Mouse (Mus musculus): ENCODE results near the gene Cpn2.
A peak's percentile ranks its signal among the peaks of the same experiment; 100 is the strongest.

The Cpn2 gene

DNA sequence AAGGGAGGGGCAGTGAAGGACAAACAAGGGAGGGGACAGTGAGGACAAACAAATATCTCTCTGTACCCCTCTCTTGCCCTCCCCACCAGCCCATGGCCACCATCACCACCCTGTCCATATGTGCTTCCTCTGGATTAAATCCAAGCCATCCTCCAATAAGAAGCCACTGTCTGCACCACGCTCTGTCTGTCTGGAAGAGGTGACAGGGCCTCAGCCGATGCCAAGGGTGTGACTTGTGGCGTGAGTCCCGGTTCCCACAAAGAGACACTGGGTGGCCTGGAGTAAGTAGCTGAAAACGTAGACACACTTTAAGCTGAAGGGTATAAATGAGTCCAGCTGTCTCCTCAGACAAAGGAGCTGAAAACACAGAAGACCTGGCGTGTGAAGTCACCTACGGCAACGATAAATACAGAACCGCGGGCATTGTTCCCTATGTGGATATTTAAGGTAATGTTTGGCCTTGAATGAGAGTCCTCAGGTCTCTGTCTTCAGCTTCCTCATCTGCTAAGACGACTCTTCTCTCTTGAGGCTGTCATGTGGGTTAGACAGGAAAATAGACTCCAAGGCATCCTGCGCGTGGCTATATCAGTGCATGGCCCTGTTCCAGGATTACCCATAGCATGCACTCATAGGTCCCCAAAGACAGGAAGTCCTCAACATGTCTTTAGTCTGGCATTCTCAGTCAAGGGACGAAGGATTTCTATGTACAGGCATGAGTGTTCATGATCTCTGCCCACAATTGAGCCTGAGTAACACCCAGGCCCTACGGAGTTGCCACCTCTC, 8.4 kb upstream of the Cpn2 start:
- DNase-seq = no peak

DNA sequence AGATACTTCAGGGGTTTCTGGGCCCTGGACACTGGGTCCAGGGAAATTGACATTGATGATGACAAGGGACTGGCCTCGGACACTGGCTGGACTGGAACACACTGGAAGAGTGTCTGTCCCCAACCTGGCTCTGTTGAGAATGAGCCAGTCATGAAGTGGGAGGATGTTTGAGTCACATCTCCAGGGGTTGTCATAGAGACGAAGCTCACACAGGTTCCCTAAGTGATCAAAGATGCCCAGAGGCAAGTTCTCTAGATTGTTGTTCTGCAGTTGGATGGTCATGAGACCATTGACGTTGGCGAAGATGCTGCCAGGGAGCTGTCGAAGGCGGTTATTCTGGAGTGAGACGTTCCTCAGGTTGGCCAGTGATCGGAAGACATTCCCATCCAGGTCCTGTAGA, 5.8 kb upstream of the Cpn2 start:
- DNase-seq = no peak

DNA sequence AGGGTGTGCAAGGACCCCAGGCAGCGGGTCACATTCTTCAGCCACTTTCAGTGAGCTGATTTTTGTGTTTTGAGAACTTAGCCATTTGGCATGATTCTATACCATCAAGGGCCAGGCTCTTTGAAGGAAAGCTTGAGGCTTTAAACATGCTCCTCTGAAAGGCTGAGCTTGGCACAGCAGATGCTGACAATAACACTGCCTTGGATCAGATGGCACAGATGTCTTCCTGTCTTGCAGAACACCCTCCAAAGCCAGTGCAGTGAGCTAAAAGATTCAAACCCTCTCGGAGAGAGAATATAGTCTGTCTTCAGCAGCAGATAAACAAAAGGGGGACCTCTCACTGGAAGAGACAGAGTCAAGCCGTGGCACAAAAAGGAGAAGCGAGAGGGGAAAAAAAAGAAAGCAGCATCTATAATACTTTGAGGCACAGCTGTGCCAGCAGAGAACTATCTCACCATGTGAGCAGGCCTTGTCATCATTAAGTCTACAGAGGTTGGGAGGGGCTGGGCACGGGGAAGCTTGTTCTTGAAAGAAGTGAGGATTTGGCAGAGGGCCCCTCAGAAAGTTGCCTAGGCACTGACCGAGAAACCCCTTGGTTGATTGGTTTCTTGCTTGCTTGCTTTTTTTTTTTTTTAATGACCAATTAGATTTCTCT, 4.8 kb upstream of the Cpn2 start:
- DNase-seq = peak; percentile 14 to 26

DNA sequence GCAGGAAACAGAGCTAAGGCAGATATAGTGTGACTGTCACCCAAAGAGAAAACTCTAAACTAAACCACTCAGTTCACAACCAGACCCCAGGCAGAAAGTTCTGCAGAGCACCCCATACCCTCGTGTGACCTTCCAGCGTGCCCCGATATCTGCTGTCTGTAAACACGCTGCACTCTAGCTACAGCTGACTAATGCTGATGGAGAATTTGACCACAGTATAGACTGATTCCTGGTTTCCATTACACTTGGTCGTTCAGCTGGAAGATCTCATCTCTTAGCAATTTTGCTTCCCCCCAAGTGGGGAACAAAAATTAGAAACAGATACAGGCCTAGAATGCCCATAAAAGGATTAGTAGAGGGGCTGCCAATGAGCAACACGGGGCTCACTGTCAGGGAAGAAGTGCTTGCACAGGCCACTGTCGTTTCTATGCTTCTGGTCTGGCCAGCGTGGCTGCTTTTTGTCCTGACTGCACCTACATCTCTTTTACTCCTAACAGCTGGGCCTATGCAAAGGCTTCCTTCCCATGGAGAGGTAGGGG, 4.0 kb upstream of the Cpn2 start:
- no peak for DNase-seq

DNA sequence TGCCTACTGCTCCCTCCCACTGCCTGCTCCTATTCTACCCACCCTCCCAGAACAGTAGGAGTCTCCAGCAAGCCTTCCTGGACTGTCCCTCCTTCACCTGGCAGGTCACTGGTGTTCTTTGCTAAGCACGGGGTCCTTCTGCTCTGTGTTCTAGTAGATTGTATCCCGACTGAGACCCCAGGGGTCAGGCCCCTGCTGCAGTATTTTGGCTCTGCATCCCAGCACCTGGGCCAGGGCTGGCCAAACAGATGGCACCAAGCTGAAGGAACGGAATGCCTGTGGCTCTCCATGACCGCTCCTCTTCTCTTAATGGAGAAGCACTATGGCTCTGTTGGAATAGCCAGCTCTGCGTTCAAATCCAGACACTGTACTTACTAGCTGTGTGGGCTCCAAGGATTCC, 738 bp downstream of the Cpn2 start:
- DNase-seq = no peak

DNA sequence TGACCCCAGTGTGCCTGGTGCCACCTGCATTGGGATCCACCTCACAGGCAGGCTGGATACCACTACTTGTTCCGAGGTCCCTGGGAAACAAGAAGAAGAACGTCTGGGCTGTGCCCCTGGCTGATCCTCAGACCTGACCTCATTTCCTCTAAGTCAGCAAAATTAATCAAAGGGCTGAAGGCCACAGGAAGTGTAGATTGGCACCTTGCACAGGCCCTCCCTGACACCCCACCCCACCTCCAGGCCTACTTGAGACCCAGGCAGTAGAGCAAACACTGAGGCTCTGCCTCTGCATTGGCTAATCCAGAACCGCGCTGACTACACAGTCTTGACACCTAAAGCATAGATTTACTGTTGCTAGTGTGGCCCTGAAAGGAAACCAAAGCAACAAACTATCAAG, 1.7 kb downstream of the Cpn2 start:
- DNase-seq = no peak

DNA sequence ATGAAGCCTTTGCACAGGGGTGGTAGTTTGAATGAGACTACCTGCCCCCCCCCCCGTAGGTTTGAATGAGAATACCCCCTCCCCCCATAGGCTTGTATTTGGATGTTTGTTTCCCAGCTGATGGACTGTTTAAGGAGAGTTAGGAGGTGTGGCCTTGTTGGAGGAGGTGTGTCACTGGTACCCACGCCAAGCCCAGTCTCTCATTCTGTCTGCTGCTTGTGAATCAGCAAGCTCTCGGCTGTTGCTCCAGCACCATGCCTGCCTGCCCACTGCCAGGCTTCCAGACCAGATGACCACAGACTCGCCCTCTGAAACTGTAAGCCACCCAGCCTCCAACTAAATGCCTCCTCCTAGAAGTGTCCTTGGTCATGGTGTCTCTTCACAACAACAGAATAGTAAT, 4.1 kb downstream of the Cpn2 start:
- no peak for DNase-seq

DNA sequence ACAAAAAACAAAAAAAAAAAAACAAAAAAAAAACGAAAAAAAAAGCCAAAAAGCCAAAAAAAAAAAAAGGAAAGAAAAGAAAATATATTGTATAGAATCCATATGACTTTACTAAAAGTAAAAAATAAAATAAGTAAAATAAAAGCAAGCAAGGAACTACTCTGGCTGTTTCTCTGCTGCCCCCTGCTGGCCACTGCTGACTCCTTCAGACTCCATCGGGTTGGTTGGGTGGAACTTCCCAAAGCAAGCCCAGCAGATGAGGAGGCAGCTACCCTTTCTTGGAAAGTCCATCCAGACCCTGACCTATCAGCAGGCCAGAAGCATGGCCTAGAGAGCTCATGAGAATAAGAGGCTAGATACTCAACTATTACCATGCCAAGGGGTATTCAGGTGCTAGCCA, 4.6 kb downstream of the Cpn2 start:
- DNase-seq = peak; percentile 76 to 77

DNA sequence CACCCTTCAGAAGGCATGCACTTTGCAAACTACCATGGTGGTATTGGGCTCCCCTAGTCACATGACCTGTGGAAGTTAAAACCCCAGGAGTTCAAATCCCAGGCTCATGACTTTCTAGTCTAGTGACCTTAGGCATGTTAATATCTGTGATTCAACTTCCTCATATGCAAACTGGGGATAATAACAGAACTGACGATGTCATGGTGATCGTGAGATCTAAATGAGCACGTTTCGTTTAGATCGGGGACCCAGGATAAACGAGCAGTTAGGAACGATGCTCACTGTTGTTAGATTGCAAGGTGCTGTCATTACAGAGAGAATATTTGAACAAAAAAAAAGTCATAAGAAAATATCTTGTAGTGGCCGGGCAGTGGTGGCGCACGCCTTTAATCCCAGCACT, 5.1 kb downstream of the Cpn2 start:
- no peak for DNase-seq

DNA sequence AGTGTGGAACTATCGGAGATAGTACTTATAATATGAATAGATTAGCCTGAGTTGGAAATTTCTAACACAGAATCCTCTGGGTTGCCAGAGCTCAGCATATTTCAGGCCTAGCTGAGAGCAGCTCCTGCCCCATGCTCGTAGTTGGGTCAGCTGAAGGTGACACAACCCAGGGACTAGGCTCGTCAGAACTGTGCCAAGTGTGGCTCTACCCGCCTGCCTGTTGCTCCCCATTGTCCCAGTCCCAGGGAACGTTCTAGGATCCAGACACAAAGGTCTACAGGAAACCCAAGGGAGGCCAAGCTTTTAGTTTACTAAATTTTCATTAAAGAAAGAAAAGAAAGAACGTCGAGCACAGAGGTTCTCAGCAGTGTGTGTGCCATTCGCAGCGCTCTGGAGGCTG, 6.0 kb downstream of the Cpn2 start:
- no peak for DNase-seq

DNA sequence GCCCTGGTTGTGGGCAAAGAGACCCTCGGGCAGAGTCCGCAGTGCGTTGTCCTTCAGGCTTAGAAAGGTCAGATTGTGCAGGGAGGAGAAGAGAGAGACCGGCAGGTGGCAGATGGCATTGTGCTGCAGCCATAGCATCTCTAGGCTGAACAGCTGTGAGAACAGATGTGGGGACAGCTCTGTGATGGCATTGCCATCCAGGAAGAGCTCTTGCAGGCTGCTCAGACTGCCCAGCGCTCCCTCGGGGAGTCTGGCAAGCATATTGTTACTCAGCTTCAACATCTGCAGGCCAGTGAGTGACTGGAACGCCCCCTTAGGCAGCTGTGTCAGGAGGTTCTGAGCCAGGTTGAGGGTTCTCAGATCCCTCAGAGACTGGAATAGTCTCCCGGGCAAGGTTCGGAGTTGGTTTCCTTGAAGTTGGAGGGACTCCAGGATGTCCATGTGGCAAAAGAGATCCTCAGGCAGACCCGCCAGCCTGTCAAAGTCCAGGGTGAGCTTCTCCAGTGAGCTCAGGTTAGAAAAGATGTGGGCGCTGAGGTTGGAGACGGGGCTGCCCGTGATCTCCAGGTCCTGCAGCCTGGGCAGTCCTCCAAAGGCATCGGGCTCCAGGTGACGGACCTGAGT, 7.2 kb downstream of the Cpn2 start:
- no peak for DNase-seq

DNA sequence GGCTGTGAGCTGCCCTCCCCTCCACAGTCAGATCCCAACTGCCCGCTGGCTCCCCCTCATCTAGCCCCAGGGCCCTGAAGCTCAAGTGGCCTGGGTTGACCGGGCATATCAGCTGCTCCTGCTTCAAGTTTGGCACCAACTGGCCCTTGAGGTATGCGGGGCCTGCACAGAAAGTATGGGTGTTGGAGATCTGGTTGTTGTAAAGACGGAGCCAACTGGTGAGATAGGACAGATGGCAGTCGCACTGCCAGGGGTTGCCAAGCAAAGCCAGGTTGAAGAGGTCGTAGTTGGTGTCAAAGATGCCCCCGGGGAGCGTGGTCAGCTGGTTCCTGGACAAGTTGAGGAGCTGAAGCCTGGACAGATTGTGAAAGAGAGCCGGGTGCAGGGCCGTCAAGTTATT, 7.9 kb downstream of the Cpn2 start:
- no peak for DNase-seq

DNA sequence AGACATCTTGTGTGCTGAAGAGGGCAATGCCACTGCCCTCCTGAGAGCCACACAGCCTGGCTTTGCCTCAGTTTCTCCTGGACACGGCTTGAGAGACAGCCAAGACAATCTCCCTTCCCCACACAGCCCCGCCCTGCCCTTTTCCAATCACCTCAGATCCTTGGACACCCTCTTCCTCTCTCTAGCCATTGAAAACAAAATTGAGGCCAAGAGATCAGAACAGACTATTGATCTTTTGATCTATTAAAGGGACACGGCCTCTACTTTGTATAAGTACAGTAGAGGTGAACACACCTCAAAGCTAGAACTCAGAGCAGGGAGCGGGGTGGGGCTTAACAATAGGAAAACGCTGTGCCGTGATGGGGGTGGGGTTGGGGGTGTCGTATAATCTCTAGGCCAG, 8.9 kb downstream of the Cpn2 start:
- no peak for DNase-seq

DNA sequence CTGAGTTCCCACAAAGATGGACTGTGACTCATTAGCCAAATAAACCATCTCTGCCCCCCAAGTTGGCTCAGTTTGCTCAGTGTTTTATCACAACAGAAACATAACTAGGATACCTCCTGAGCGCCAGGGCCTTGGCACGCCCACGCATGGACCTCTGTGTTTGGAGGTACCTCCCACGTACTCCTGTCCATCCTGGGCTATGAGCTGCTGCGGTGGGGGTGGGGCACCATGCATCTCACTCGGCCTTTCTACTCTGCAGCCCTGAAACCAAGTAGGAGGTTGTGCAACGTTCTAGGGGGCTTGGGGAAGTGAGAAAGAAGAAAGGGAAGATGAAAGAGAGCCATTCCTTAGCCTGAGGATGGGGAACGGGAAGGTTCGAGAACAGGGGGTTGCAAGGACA, 9.6 kb downstream of the Cpn2 start:
- no peak for DNase-seq

DNA sequence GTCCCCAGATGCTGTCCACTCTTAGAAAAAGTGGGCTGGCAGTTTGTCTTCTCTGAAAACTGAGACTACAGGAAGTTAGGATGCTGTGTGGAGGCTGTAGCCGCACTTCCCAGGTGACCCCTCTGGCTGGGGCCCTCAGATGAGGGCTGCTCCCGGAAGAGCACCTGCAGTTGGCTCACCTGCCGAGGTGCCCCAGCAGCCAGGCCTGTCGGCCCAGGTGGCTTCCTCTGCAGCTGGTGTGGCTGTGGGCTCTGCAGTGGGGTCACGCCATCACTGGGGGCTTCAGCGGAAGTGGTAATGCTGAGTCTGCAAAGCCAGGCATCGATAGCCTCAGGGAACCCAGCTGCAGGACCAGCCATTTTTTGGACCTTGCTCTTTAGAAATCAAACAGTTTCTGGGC, 12.2 kb downstream of the Cpn2 start:
- DNase-seq = no peak

DNA sequence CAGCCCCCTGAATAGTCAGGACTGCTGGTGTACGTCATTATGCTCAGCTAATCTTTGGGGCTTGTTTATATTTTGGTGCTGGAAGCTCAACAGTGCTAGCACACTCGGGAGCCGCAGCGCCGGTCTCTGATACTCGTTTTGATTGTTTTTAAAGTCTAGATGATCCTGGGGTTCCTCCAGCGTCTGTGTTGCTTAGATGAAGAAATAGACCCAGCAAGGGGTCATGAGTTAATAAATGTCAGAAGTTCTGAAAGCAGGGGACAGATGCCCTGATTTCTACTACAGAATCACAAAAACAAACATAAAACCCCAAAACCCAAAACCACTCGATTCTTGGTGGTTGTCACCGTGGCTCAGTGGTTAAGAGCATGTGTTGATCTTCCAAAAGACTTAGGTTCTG, 13.4 kb downstream of the Cpn2 start:
- DNase-seq = no peak

DNA sequence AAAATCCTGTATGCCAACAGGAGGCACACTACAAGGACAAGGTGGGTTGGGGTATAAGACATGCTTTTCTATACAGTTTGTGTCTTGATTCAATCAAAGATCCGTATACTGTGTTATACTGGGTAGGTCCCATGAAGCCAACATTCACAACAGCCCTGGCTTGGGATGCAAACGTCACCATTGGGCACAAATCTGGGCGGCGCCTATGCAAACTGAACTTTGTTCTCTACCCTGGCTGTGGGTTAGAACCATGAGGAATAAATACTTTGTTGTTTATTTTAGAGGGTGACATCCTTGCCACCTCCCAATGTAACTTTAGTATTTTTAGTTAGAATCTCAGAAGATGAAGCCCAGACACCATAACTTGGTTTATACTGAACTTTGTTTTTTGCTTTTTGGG, 13.9 kb downstream of the Cpn2 start:
- no peak for DNase-seq

DNA sequence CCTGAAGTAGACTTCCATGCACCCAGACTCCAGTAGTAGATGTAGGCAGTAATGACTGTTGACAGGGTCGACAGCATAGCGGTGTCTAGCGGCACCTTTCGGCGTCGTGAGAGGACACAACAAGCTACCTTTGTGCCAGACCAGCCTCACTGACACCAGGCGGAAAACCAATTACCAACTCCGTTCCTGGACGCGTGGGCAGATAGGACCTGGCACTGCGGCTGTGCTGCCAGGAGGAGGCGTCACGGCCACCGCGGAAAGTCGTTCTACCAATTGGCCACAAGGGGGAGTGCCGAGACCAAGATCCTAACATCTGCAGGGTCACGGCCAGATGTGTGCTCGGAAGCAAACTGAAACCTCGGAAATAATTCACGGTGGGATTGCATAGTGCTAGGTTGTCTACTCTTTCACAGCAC, 15.3 kb downstream of the Cpn2 start:
- peak; percentile 88 to 91 for DNase-seq

DNA sequence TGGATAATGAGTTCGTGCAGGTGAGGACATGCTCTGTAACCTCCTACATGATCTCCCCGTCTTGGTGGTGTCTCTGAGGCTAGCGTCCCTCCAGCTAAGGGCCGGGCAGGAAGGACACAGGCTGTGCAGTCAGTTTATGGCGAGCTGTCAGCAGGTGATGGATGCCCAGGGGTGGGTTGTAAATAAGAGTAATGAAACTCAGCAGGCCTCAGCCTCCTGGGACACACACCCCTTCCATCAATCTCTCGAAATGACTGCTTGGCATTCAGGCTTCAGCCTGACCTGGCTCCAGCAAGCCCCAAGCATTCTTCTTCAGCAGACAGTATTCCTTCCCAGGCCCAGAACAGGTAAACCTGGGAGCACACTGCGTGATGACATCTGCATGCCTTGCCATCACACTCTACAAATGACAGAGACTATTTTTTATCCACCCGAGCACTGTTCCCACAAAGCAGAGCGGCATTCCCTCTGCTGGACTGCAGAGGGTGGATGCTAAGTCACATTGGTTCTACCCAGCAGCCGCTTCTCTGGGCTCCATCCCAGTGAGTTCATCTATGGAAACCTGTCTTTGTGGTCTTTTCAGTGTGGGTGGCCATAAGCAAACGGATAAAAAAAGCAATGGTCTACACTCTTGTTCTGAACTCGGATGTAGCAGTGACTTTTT, 23.1 kb downstream of the Cpn2 start:
- no peak for DNase-seq

DNA sequence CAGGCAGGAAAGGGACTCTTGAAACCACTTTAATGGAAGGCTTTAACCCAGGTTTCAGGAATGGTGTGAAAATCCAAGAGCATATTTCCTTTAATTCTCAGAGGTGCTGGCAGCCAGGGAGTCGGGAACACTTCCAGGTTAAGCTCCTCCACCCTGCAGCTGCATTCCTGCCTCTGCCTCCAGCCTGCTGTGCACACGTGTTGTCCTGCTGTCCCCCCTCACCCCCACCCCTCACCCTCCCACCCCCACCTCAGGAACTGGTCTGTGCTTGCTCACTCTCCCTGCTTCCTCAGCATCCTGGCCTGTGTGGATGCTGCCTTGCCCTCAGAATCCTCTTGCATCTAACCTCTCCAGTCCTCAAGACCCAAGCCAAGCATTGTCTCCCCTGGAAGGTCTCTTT, 25.7 kb downstream of the Cpn2 start:
- DNase-seq = no peak

DNA sequence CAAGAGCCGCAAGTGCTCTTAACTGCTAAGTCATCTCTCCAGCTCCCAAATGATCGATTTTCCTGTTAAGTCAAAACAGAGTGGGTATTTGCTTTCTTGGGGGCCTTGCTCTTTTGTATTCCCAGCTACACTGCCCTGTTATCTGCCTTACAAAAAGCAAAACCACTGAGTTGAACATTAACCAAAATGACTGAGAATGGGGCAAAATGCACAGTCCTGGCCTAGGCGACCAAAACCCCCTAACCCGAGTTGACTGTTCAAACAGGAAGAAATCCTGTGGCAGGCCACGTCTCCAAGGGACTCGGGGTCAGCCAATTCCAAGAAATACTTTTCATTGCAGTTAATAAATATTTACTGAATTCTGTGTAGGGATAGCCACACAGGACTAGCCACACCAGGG, 28.5 kb downstream of the Cpn2 start:
- DNase-seq = no peak

DNA sequence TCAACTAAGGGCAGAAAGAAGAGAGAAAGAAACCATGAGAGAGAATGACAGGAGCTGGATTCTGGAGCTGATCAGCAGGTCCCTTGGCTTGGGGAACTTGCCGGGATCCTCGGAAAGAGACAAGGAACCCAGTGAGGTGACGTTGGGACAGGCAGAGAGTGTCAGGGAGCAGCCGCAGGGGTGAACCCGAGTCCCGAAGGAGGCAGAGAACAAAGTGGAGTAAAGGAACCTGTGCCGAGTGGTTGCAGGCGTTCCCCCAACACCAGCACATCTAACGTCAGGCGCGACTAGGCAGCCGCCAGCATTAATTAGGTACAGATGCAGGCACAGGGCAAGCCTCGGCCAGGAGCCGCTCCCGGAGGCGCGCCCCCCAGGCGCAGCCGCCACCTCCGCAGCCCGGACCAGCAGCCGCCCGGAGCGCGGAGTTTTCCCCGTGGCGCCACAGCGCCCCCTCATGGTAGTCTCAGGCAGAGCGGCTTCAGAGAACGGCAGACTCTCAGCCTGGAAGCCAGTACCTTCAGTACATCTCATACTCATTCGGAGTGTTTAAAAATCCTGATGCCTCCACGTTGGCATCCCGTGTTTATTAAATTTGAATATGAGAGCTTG, 31.1 kb downstream of the Cpn2 start:
- peak; percentile 90 to 92 for DNase-seq

DNA sequence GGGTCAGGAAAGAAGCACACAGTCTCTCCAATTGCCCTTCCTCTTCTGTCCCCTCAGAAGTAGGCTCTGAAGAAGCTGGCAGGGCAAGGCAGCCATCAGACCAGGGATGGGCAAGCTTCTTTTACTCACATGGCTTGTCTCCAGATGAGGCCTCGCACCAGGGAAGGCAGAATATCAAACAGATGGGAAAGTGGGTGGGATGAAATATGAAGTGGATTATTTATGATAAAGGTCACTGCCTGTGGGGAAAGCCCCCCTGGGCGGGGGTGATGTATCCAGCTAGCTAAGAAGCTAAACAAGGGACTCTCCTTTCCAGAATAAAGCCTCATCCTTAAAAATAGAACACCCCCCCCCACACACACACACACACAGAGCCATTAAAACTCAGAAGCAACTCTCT, 31.7 kb downstream of the Cpn2 start:
- no peak for DNase-seq

All from B cell, adult 2 months (primary cell).